Mouse (Mus musculus): ENCODE results near the gene Slco2a1.

GRCm38 (mm10) chr9:103008079-103008855 lies 19.8 kb downstream of the Slco2a1 start:
- no peak for TF ChIP-seq CTCF (IDR thresholded peaks at IDR 0.05; ENCODE audit: borderline replicate concordance, insufficient read depth, low read length)
- TF ChIP-seq POLR2A (IDR thresholded peaks at IDR 0.05; ENCODE audit: low read depth, low read length) = 0 out of 2 replicates have a peak, but pooled peaks have one; percentile 39
